Mouse (Mus musculus): Measurements from ENCODE around the gene Gm20594. TPM values are rescaled to one million over a fixed set of nuclear protein-coding genes. Genes with fewer than 3 reads are reported as not detected.

Gm20594 gene
- not detected for polyA plus RNA-seq (2017; shearing (Covaris generic))

DNA sequence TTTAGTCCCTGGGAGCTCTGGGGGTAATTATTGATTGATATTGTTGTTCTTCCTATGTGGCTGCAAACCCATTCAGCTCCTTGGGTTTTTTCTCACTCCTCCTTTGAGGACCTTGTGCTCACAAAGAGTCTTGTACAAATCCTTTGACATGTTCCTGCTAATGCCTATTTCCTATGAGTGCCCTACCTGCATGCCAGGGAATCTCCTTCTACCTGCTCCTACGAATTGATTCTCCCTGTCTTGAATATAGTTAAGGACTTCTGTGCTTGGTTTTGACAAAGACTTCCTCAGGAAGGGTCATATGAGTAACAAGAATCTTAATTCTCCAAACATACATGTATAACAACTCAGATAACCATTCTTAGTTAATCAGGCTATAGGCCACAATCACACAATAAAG lies at the start of gene Gm20594:
Gm20594 (plus strand) TSS at position 301 of the 400 bp plus-strand sequence.

Other genes with a start within 250 kb of the Gm20594 start
- not detected for gene Lrrtm4, start 201.0 kb downstream of the Gm20594 start, polyA plus RNA-seq (2017; shearing (Covaris generic))